Mouse (Mus musculus) ovary, adult 18-20 months (tissue): ENCODE measurements at regions not wholly inside any gene's neighbourhood (a gene's known extent, or its start where the extent isn't known, plus 50 kb on each side); places are given as distances from the start of the nearest gene placed in this dataset.

ENCODE experiments used
- DNase-seq: peaks from one replicate; pipeline ENCODE4 v3.0.0; 2022; ENCODE audit warnings: low spot score, mixed read lengths

DNA sequence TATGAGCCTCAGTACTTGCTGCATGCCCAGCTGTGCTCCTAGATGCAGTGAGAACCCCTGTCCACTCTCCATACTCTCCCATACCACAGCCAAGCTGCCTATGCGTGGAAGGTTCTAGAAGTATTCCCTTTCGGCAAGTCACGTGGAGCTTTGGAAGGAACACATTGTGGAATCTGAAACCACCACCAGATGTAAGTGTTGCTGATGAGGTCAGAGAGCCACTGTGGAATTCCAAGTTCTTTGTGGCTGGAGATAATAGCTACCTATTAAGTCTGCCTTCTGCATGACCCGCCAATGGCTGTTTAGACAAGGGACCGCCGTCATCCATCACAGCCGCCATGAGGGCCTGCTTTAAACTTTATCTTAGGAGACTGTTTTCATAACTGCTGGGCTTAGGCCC lies 84.7 kb upstream of the Errfi1 start:
- no peak for DNase-seq

DNA sequence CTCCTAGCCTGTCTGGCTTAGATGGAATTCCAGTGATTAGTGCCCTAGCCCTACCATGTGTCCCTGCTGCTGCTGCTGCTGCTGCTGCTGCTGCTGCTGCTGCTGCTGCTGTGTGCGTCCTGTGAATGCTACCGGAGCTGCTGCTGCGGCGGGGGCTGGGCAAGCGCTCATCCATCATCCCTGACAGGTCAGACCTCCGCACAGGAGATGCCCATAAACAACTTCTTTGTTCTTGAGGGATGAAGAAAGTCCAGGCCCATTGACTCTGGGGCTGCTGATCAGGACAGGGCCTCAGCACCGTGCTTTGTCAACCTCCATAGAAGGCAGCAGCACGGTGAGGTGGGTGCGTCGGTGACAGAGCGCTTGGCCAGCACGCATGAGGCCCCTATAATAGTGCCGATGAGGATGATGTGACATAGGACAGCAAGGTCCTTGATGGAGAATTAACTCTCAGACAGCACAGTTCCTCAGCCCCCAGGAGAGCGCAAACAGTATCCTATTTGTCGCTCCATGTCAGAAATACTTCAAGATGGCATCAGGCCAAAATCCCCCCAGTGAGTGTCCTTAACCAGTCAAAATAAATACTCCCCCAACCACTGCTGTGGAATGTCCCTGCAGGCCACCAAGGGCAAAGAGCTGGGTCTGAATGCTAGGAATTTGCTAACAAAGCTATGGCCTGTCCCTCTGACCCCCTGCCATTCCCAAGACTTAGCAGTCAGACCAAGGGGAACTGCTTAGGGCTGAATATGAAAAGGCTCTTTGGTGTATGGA lies 95.1 kb upstream of the Errfi1 start:
- no peak for DNase-seq

GRCm38 (mm10) chr4:150757815-150758426 lies 95.8 kb upstream of the Errfi1 start:
- DNase-seq, result no peak

DNA sequence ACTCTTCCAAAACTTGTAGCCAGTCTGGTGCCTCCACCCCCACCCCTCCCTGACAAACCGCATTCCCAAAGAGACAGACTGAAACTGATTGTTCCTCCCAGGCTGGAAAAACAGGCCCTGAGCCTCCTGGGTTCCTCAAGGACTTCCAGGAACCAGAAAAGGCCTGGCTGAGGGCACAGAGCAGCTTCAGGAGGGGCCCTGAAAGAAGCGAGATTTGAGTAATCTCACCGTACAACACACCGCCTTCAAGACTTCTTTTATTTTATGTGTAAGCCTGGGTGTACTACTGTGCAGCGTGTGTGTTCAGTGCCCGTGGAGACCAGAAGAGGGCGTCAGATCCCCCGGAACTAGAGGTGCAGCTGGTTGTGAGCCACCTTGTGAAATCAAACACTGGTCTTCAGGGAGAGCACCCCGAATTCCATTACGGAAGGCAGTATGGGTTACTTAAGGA lies 96.4 kb upstream of the Errfi1 start:
- no peak for DNase-seq

- no peak for DNase-seq
These were observed 98.3 kb upstream of the Errfi1 start for GRCm38 (mm10) chr4:150755446-150755845.

GRCm38 (mm10) chr4:150752151-150752550 lies 100.2 kb upstream of the Slc45a1 start:
- DNase-seq, result no peak

GRCm38 (mm10) chr4:150750445-150751213 lies 98.7 kb upstream of the Slc45a1 start:
- DNase-seq, result no peak

DNA sequence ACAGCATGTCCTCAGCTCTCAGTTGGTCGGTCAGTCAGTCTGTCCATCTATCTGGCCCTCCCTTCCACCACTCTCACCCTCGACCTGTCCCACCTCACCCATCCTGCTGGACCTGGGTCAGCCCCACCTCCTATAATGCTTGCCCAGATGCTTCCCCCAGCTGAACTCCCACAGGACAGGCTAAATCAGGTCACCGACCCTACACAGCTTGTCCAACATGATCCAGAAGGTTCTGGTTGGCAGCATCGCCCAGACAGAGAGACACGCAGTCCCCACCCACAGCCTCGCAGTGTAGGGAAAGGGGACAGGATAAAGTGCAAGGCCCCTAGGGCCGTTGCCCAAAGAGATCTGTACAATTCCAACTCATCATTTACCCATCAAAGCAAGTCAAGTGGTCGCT lies 97.1 kb upstream of the Slc45a1 start:
- no peak for DNase-seq

DNA sequence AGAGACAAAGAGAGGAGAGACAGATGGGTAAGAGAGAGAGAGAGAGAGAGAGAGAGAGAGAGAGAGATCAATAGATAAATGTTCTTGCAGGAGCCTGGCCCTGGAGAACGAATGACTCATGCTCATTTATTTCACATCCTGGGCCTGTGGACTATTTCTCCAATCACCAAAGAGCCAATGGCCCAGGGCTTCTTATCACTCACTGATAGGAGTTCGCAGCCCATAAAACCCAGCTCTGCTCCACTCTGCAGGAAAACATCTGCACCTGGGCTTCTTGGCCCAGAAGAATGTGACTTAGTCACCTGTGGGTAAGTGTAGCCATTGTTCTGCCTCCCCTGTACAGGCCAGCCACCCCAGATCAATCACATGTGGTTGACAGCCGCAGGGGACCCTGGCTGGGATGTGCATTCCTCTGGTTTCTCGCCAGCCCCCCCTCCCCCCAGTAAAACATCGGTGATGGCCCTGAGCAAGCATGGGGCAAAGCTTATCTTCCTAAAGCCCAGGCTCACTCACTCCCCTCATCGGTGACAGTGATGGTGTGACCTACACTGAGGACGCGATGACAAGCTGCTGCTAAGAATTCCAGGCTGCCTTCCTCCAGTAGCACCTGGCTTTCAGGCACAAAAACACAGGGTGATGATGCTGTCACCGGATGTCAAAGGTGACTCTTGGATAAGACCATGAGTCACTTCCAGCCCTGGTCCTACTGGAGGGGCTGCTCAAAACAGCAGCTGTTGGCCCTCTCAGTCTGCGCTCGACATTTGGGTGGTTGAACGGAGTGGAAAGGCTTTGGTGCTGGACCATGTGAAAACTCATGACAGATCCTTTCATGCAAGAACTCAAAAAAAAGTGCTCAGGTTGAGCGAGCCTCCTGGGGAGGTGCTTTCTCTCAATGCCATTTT lies 96.4 kb upstream of the Slc45a1 start:
- no peak for DNase-seq

DNA sequence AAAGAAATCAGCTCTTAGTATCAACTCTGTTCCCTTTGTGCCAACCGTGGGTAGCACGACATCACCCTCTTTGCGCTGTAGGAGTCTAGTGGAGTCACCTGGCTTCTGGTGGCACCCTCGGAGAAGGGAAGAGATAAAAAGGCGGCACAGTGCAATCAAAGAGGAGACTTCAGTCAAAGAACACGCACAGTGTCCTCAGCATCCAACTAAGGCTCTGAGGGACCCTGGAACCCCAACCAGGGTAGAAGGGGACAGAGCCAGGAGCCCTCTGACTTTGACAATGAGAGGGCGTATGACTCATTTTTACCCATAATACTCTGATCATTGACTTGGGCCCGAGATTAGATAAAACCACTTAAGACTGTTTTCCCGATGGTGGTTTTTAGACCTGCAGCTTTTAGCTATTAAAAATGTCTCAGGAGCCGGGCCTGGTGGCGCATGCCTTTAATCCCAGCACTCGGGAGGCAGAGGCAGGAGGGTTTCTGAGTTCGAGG lies 94.5 kb upstream of the Slc45a1 start:
- DNase-seq, result no peak

DNA sequence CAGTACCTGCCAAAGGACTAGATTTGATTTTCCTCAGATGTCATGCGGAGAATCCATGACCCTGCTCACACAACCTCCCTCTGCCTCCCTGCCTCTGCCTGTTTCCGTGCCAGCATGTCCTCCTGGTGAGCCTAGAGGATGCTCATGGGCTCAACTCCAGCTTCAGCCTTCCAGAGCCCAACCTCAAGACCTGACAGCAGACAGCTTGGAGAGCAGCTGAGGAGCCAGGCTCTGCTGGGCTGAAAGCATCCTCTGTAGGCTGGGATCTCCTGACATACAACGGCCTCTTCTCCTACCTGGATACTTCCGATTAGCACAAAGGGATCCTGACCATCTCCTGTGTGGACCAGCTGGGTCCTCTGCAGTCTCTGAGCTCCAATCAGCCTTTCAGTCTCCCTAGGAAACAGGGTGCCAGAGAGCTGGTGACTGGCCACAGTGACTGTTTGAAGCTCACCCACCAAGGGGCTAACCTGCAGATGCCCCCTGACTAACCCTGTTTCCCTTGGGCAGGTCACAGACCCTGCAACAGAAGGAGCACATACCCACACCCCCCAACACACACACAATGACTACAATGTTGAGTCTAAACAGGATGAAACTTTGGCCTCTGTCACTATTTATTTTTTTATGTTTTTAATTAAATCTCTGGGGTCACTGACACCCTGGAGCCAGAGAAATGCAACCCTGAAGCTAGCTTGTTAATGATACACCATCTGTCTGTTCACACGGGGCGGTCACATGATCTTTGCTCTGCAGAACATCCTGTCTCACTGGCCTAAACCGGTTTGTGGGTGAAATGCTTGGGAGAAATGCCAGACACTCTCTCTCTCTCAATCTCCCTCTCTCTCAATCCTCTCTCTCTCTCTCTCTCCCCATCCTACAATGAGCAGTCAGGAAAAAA lies 93.8 kb upstream of the Slc45a1 start:
- no peak for DNase-seq

DNA sequence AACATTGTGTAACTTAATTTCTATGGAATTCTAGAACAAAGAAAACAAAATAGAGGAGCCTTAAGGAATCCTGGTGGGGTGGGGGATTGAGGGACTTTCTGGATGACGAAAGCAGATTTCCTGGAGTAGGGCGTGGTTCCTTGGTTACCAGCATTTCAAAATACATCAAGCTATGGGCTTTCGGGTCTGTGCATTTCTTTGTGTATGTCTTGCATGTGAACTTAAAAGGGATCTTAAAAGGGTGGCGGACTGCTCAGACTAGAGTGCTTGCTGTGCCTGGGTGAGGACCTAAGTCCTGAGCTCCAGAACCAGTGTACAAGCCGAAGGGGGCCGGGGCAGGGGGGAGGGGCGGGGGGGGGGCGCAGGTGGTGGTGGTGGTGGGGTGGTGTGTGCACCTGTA lies 91.5 kb upstream of the Slc45a1 start:
- DNase-seq, result no peak

DNA sequence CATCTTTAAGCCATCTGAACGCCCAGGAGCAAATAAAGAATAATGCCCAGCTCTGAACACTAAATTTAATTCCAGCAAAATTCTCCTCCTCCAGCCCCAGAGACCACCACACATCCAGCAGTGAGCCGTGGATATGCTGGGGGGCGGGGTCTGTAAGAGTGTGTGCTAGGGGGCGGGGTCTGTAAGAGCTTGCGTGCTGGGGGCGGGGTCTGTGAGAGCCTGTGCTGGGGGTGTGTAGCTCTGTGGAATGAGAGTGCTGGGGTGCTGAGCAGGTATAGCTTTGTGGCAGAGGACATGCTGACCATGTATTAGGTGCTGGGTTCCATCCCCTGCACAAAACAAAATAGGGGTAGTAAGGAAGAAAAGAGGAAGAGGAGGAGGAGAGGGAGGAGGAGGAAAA lies 91.1 kb upstream of the Slc45a1 start:
- no peak for DNase-seq

DNA sequence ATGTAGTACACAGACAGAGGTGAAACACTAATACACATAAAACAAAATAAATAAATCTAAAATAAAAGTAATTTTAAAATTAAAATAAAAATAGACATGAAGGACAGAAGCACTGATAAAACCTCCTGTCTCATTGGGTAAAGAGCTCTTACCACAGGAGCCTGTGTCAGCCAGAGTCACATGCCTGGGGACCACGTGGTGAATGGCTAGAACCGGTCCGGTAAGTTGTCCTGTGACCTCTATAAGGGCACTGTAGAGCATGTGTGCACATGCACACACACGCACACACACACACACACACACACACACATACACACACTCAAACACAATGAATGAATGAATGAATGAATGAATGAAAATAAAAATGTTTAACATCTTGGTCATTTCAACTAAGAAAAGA lies 89.8 kb upstream of the Slc45a1 start:
- DNase-seq, result no peak

- DNase-seq, result no peak
These were observed 88.2 kb upstream of the Slc45a1 start for GRCm38 (mm10) chr4:150740167-150740566.

DNA sequence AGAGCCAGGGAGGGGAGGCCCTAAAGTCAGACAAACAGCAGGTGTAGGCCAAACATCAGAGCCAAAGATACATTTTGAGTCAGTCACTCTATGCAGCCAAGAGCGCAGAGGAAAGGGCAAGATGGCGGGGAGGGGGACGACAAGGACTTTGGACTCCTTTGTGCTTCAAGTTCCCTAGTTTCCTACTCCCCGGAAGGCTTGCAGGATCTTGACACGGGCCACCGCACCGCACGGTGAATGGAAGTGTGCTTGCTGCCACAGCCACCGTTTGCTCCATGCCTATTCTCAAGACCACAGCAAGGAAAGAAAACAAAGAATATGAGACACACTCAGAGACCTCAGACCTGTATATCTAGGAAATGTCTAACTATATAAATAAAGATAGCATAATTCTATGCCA lies 86.8 kb upstream of the Slc45a1 start:
- DNase-seq, result no peak

GRCm38 (mm10) chr4:150730061-150730812 lies 78.3 kb upstream of the Slc45a1 start:
- no peak for DNase-seq

DNA sequence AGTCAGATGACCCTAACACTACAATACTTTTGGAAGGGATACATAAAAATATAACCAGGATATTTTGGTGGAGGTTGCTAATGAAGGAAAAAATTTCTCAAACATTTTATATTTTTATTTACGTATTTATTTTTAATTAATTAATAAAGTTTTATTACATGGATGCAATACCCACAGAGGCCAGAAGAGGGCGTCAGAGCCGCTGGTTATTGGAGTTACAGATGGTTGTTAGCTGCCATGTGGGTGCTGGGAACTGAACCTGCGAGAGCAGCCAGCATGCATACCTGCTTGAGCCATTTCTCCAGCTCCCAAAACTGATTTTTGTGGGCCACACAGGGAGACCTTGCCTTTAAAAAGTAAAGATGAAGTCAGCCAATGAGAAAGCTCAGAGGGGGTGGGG lies 74.6 kb upstream of the Slc45a1 start:
- no peak for DNase-seq

DNA sequence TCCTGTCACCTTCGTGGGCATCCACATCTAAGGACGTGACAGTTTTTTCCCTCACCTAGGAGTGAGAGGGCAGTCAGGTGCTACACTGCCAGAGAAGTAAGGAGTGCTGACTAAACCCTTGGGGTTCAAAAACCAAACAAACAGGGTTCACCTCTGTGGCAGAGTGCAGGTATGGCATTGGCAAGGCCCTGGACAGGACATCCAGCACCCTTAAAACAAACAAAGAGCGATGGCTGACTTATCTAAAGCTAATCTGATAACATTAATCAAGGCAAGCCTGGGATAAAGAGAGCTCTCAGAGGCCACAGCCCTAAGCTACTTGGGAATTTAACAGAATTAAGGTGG lies 74.1 kb upstream of the Slc45a1 start:
- DNase-seq, result no peak

DNA sequence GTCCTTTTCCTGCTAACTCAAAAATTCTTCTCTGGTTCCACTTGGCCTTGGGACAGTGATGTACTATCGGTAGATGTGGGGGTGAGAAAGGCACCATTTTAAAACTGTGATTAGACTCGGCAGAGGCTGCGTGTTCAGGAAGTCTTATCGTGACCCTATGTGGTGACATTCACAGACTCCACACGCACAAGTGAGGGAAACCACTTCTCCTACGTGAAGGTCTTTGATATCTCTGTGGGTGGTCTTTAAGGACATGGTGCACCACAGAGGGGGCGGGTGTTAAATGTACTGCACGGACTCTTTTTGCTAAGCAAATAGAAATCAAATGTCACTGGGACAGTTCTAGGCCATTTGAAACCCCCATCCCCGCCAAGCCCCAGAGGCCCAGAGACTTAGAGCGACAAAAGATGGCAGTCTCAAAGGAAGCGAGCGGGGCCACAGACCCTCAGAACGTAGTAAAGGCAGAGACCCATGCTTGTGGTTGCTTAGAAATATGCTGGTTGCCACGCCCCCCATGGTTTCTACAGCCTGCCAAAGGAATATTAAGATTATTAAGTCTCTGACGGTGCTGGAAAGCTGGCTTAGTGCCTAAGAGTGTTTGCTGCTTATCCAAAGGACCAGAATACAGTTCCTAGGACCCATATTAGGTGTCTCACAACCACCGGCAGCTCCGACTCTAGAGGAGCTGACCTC lies 73.6 kb upstream of the Slc45a1 start:
- no peak for DNase-seq
